Mouse (Mus musculus) G1E (cell line): ENCODE data around the gene Ankrd66. TPM values are rescaled to one million over a fixed set of nuclear protein-coding genes. Genes with fewer than 3 reads are reported as not detected.

ENCODE experiments used
- ATAC-seq: 2 replicates; pipeline ENCODE4 v1.8.0; 2016; ENCODE audit warnings: mild to moderate bottlenecking; ENCODE audit not compliant: insufficient number of reproducible peaks, poor library complexity, low FRiP score, severe bottlenecking; ENCODE audit errors: extremely low read depth
- DNase-seq: peaks from one replicate; pipeline ENCODE4 v3.0.0; 2012; ENCODE audit warnings: low spot score
- H3K27me3 ChIP-seq: 2 replicates; pipeline ENCODE4 v1.6.1; 2012; ENCODE audit warnings: mild to moderate bottlenecking, low read length, inconsistent platforms; ENCODE audit not compliant: insufficient read depth
- H3K36me3 ChIP-seq: replicated peaks from 2 replicates; pipeline ENCODE3; 2012; ENCODE audit warnings: mild to moderate bottlenecking, inconsistent platforms
- H3K4me1 ChIP-seq: 2 replicates; pipeline ENCODE4 v1.6.1; 2012; ENCODE audit warnings: low read depth, low read length, inconsistent platforms, mixed read lengths; ENCODE audit not compliant: insufficient read depth
- H3K4me3 ChIP-seq: 2 replicates; pipeline ENCODE4 v1.5.1; 2012; ENCODE audit warnings: low read depth, mild to moderate bottlenecking, inconsistent platforms, low read length, moderate library complexity, mixed read lengths
- H3K9me3 ChIP-seq: replicated peaks from 2 replicates; pipeline ENCODE4 v1.6.1; 2012; ENCODE audit warnings: inconsistent platforms
- CTCF ChIP-seq: IDR thresholded peaks from 2 replicates; pipeline ENCODE4 v1.5.1; 2012; ENCODE audit warnings: low read depth, low read length, inconsistent platforms, mixed read lengths
- GATA1 ChIP-seq: IDR thresholded peaks from 2 replicates; pipeline ENCODE4 v1.6.1; 2012; ENCODE audit warnings: borderline replicate concordance, low read length, inconsistent platforms, mixed read lengths
- GATA2 ChIP-seq: IDR thresholded peaks from 2 replicates; pipeline ENCODE4 v1.6.1; 2012; ENCODE audit warnings: low read depth, low read length, inconsistent platforms, borderline replicate concordance
- POLR2AphosphoS5 ChIP-seq: IDR thresholded peaks from 2 replicates; pipeline ENCODE4 v1.6.1; 2012; ENCODE audit warnings: low read depth, low read length, inconsistent platforms; ENCODE audit not compliant: insufficient replicate concordance
- TAL1 ChIP-seq: conservative IDR thresholded peaks from 2 replicates; pipeline ENCODE4 v1.6.1; 2012; ENCODE audit warnings: low read depth, low read length, inconsistent platforms, mixed read lengths
- polyA plus RNA-seq: library from polyadenylated mRNA; stranded (reverse); fragments of >175 nt; gene quantifications from 2 replicates; pipeline ENCODE4 v1.2.3, GENCODE M21; 2012
- total RNA-seq, 2 experiments: library from RNA; stranded (forward) in 1 of 2; stranded (reverse) in 1 of 2; fragments of 200-1000 nt in 1 of 2; fragments of >200 nt in 1 of 2; fragmentation: Nextera tagmentation in 1 of 2; gene quantifications; 2 replicates each; pipeline ENCODE4 v1.2.3; 2014 to 2017

The Ankrd66 gene
- total and polyA plus RNA-seq, 3 experiments: not detected

- TF ChIP-seq GATA1 (no peak), TAL1 (no peak), CTCF (no peak), GATA2 (no peak), POLR2AphosphoS5 (no peak)
- H3K36me3 ChIP-seq: no peaks in the 10 kb centered on the region
- ATAC-seq: no peak
These were observed 15.2 kb upstream of the Ankrd66 start for GRCm38 (mm10) chr17:43558678-43559077.

GRCm38 (mm10) chr17:43557541-43558090, 14.2 kb upstream of the Ankrd66 start:
- ATAC-seq (no peak), DNase-seq (no peak)
- TF ChIP-seq GATA1 (no peak), TAL1 (no peak), GATA2 (no peak), CTCF (no peak), POLR2AphosphoS5 (no peak)
- Histone ChIP-seq H3K36me3 (no peaks in the 10 kb centered on the region), H3K9me3 (peaks cover 41% of the 10 kb centered on the region), H3K4me1 (no peaks in the 10 kb centered on the region), H3K27me3 (no peaks in the 10 kb centered on the region), H3K4me3 (no peak overlapping the region)

More at GRCm38 (mm10) chr17:43558678-43559077, 15.2 kb upstream of the Ankrd66 start:
- Histone ChIP-seq H3K27me3 (no peaks in the 10 kb centered on the region), H3K9me3 (peaks cover 33% of the 10 kb centered on the region), H3K4me3 (no peak overlapping the region), H3K4me1 (no peaks in the 10 kb centered on the region)
- no peak for DNase-seq

GRCm38 (mm10) chr17:43557104-43557503, 13.7 kb upstream of the Ankrd66 start:
- H3K4me3 ChIP-seq: no peak overlapping the region
- no peaks in the 10 kb centered on the region for H3K27me3 ChIP-seq
- H3K9me3 ChIP-seq: peaks cover 38% of the 10 kb centered on the region
- no peaks in the 10 kb centered on the region for H3K4me1 ChIP-seq
- no peaks in the 10 kb centered on the region for H3K36me3 ChIP-seq
- ATAC-seq: no peak
- DNase-seq: no peak
- TF ChIP-seq GATA2 (no peak), POLR2AphosphoS5 (no peak), CTCF (no peak), TAL1 (no peak), GATA1 (no peak)

- Histone ChIP-seq H3K4me3 (no peak overlapping the region), H3K9me3 (peaks cover 33% of the 10 kb centered on the region), H3K4me1 (no peaks in the 10 kb centered on the region), H3K36me3 (no peaks in the 10 kb centered on the region), H3K27me3 (no peaks in the 10 kb centered on the region)
- DNase-seq: no peak
- no peak for TF ChIP-seq GATA1
- no peak for TF ChIP-seq TAL1
- no peak for TF ChIP-seq POLR2AphosphoS5
- TF ChIP-seq CTCF: no peak
- TF ChIP-seq GATA2: no peak
- no peak for ATAC-seq
These were observed 11.3 kb upstream of the Ankrd66 start for GRCm38 (mm10) chr17:43554516-43555403.

GRCm38 (mm10) chr17:43551122-43551630, 7.7 kb upstream of the Ankrd66 start:
- Histone ChIP-seq H3K4me3 (no peak overlapping the region), H3K9me3 (peaks cover 36% of the 10 kb centered on the region), H3K27me3 (no peaks in the 10 kb centered on the region), H3K36me3 (no peaks in the 10 kb centered on the region), H3K4me1 (no peaks in the 10 kb centered on the region)
- no peak for TF ChIP-seq CTCF
- TF ChIP-seq GATA1: no peak
- TF ChIP-seq POLR2AphosphoS5: no peak
- TF ChIP-seq GATA2: no peak
- no peak for TF ChIP-seq TAL1
- ATAC-seq (no peak), DNase-seq (no peak)

- ATAC-seq: no peak
- Histone ChIP-seq H3K4me1 (no peaks in the 10 kb centered on the region), H3K9me3 (peaks cover 51% of the 10 kb centered on the region), H3K27me3 (no peaks in the 10 kb centered on the region), H3K4me3 (no peak overlapping the region), H3K36me3 (no peaks in the 10 kb centered on the region)
- TF ChIP-seq TAL1 (no peak), CTCF (no peak), GATA2 (no peak), GATA1 (no peak), POLR2AphosphoS5 (no peak)
- DNase-seq: no peak
These were observed 601 bp upstream of the Ankrd66 start for GRCm38 (mm10) chr17:43544040-43544439.
